Mouse (Mus musculus) lung, embryonic 14.5 days (tissue): ENCODE results near the gene Lss. TPM values are rescaled to one million over a fixed set of nuclear protein-coding genes. Genes with fewer than 3 reads are reported as not detected.

ENCODE experiments used
- ATAC-seq: fragments of 200-750 bp; cut with Nextera tagmentation; 2 replicates; pipeline ENCODE4 v1.8.0; 2017; ENCODE audit warnings: mild to moderate bottlenecking, moderate TSS enrichment, moderate library complexity; ENCODE audit not compliant: insufficient read depth
- DNase-seq: peaks from one replicate; pipeline ENCODE4 v3.0.0-alpha.2; 2015
- H3K27ac ChIP-seq: fragments of 300-500 bp; sonication (generic); 2 replicates; pipeline ENCODE4 v1.5.1; 2014; ENCODE audit warnings: low read depth, mild to moderate bottlenecking, moderate library complexity
- H3K27me3 ChIP-seq: fragments of 300-500 bp; sonication (generic); 2 replicates; pipeline ENCODE4 v1.6.1; 2014; ENCODE audit warnings: low read length, control low read depth; ENCODE audit not compliant: insufficient read depth
- H3K36me3 ChIP-seq: fragments of 300-500 bp; sonication (generic); 2 replicates; pipeline ENCODE4 v1.6.1; 2014; ENCODE audit warnings: control low read depth; ENCODE audit not compliant: insufficient read depth
- H3K4me1 ChIP-seq: fragments of 300-500 bp; sonication (generic); 2 replicates; pipeline ENCODE4 v1.6.1; 2014; ENCODE audit warnings: antibody characterized with exemption, control low read depth; ENCODE audit not compliant: insufficient read depth
- H3K4me2 ChIP-seq: fragments of 300-500 bp; sonication (generic); 2 replicates; pipeline ENCODE4 v1.6.1; 2014; ENCODE audit warnings: mild to moderate bottlenecking
- H3K4me3 ChIP-seq: fragments of 300-500 bp; sonication (generic); 2 replicates; pipeline ENCODE4 v1.5.1; 2014; ENCODE audit warnings: low read depth, low read length
- H3K9ac ChIP-seq: fragments of 300-500 bp; sonication (generic); 2 replicates; pipeline ENCODE4 v1.6.1; 2014
- H3K9me3 ChIP-seq: fragments of 300-500 bp; sonication (generic); 2 replicates; pipeline ENCODE4 v1.6.1; 2016; ENCODE audit warnings: low read depth, low read length, control low read depth
- CTCF ChIP-seq: IDR thresholded peaks from 2 replicates; pipeline ENCODE4 v1.5.1; 2016; ENCODE audit warnings: antibody characterized with exemption, low read depth
- WGBS: fragments of 180-500 bp; shearing (Covaris S2); extraction: QIAGEN DNeasy Blood & Tissue Kit; methylation state at CpG from one replicate; pipeline ENCODE4 v1.1.7; 2014; 5-methylcytosine and 5-hydroxymethylcytosine counted together
- polyA plus RNA-seq: library from polyadenylated mRNA; unstranded; fragments of >200 nt; fragmentation: Nextera tagmentation; extraction: Ambion mirVana; gene quantifications from 2 replicates; pipeline ENCODE4 v1.2.1, GENCODE M21; 2014

Gene Lss
- 21.5 and 28.4 TPM in 2 replicates for polyA plus RNA-seq

DNA sequence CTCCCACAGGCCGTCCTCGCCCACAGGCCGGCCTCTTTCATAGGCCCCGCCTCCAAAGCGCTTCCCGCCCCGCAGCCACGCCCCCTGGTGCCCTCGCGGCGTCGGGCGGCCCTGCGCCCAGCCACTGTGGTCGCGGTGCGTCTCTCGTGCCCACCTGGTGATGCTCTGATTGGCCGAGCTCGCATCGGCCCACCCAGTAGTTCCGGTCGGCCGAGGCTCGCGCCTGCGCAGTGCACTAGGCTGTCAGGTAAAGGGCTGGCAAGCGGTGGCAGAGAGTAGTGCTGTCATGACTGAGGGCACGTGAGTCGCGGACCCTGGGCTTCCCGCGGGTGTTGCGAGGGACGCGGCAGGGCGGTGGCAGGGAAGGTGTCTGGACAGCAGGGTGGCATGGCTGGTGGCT, at the start of gene Lss:
Lss (plus strand) TSS at position 214 of the 400 bp plus-strand sequence.
- Histone ChIP-seq H3K4me3 (peak within 1 kb of the TSS; percentile 70), H3K9ac (peak within 1 kb of the TSS; percentile 68), H3K9me3 (no peaks in the 10 kb centered on the region), H3K27ac (peak within 1 kb of the TSS; percentile 72), H3K4me2 (peak within 1 kb of the TSS; percentile 95), H3K27me3 (no peaks in the 10 kb centered on the region), H3K36me3 (peaks cover 25% of the 10 kb centered on the region), H3K4me1 (peaks cover 7% of the 10 kb centered on the region; the same call in 1 of the 2 replicates)
- DNase-seq (peak; percentile 97), ATAC-seq (peak; percentile 99)
- TF ChIP-seq CTCF: peak; percentile 22; the same call in 1 of the 2 replicates
- 0% methylated on average over 37 of the region's 37 CpGs for WGBS

DNA sequence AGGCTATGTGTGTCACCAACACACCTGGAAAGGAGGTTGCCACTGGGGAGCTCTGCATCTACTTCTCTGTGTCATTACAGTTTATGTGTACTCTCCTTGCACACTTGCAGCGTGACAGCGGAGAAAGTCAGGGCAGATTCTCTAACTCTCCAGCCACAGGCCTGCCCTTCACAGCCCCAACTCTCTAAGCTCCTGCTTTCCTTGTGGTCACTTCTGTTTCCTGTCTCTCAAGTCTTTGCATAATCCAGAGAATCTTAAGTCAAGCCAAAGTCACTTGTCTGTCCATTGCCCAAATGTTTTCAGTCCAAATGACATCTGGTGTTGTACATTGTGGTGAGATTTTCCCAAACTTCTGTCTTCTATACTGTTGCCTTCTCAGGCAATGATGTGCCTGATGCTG, 45.1 kb upstream of the Lss start:
- WGBS: 91% methylated on average over 2 of the region's 2 CpGs
- DNase-seq (no peak), ATAC-seq (no peak)
- Histone ChIP-seq H3K27me3 (no peaks in the 10 kb centered on the region), H3K4me2 (no peak overlapping the region), H3K36me3 (peaks cover 96% of the 10 kb centered on the region), H3K9ac (no peak overlapping the region), H3K9me3 (no peaks in the 10 kb centered on the region), H3K27ac (no peak overlapping the region), H3K4me1 (no peaks in the 10 kb centered on the region), H3K4me3 (no peak overlapping the region)
- no peak for TF ChIP-seq CTCF

DNA sequence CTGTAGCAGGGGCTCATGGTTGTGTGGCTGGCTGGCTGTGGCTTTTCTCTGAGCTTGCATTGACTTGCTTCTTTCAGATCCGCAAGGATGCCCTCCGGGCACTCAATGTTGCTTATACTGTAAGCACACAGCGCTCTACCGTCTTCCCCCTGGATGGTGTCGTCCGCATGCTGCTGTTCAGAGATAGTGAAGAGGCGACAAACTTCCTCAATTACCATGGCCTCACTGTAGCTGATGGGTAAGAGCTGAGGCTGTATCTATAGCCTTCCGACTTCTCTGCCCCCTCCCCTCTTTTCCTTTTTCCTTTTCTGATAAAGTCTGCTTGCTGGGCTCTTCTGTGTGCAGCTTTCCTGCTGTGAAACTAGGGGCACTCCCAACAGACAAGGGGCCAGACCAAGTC, 43.1 kb upstream of the Lss start:
- H3K4me3 ChIP-seq: no peak overlapping the region
- 92% methylated on average over 8 of the region's 8 CpGs for WGBS
- H3K36me3 ChIP-seq: peaks cover 93% of the 10 kb centered on the region

DNA sequence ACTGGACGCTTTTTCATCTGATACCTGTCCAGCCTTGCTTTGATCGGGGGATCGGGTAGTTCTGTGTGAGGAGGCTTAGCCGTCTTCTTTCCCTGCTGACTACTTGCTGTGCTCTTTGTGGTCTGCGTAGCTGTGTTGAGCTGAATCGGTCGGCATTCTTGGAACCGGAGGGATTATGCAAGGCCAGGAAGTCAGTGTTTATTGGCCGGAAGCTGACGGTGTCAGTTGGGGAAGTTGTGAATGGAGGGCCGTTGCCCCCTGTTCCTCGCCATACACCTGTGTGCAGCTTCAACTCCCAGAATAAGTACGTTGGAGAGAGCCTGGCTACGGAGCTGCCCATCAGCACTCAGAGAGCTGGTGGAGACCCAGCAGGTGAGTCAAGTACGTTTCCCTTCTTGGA, 42.2 kb upstream of the Lss start:
- Histone ChIP-seq H3K9ac (no peak overlapping the region), H3K36me3 (peaks cover 93% of the 10 kb centered on the region), H3K4me1 (no peaks in the 10 kb centered on the region), H3K27me3 (no peaks in the 10 kb centered on the region), H3K4me2 (no peak overlapping the region), H3K4me3 (no peak overlapping the region), H3K27ac (no peak overlapping the region), H3K9me3 (no peaks in the 10 kb centered on the region)
- TF ChIP-seq CTCF: no peak
- 87% methylated on average over 15 of the region's 15 CpGs for whole genome bisulfite sequencing
- DNase-seq: no peak
- ATAC-seq: no peak

More for the DNA sequence above, 43.1 kb upstream of the Lss start:
- Histone ChIP-seq H3K27ac (no peak overlapping the region), H3K4me1 (no peaks in the 10 kb centered on the region), H3K9ac (no peak overlapping the region), H3K9me3 (no peaks in the 10 kb centered on the region), H3K27me3 (no peaks in the 10 kb centered on the region), H3K4me2 (no peak overlapping the region)
- no peak for TF ChIP-seq CTCF
- ATAC-seq (no peak), DNase-seq (no peak)

DNA sequence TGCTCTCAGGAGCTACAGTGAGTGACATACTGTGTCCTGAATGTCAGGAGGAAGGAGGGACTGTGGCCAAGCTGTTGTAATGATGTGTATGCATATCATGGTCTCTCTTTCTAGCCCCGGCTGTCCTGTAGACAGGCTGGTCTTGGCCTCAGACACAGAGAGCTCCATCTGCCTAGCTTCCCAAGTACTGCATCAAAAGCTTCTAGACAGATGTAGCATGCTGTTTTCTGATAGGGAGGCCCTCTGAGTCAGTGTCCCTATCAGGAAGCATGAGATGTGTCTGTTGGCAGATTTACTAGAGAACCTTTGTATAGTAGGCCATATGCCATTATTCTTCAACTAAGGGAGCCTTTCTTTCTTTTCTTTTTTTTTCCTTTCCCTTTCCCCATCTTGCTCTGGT, 37.9 kb upstream of the Lss start:
- Histone ChIP-seq H3K9ac (no peak overlapping the region), H3K4me2 (no peak overlapping the region), H3K4me3 (no peak overlapping the region), H3K27ac (no peak overlapping the region), H3K27me3 (no peaks in the 10 kb centered on the region), H3K4me1 (no peaks in the 10 kb centered on the region), H3K36me3 (peaks cover 90% of the 10 kb centered on the region), H3K9me3 (no peaks in the 10 kb centered on the region)
- ATAC-seq (no peak), DNase-seq (no peak)
- no peak for TF ChIP-seq CTCF
- WGBS: 70% methylated on average over 1 of the region's 1 CpGs

DNA sequence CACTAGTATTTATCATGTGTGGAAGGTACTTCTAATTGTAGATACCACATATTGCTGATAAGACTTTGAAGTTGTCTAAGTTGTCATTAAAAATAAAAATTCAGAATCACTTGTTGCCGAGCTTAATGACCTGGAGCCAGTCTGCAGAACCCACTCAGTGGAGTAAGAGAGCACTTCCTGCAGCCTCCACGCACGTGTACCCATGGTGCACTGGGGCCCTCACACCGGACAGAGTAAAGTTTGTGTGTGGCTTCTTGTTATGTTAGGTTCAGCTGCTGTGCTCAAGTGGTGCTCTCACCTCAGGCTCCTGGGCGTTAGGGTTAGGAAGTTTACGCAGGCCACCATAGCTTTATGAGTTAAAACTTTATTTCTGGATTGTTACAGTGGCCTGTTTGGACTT, 35.9 kb upstream of the Lss start:
- no peak for TF ChIP-seq CTCF
- no peaks in the 10 kb centered on the region for H3K27me3 ChIP-seq
- no peak overlapping the region for H3K4me2 ChIP-seq
- no peaks in the 10 kb centered on the region for H3K4me1 ChIP-seq
- H3K27ac ChIP-seq: no peak overlapping the region
- WGBS: 86% methylated on average over 6 of the region's 6 CpGs
- H3K9ac ChIP-seq: no peak overlapping the region
- no peak overlapping the region for H3K4me3 ChIP-seq
- no peak for ATAC-seq
- DNase-seq: no peak
- H3K36me3 ChIP-seq: peaks cover 90% of the 10 kb centered on the region
- H3K9me3 ChIP-seq: no peaks in the 10 kb centered on the region

DNA sequence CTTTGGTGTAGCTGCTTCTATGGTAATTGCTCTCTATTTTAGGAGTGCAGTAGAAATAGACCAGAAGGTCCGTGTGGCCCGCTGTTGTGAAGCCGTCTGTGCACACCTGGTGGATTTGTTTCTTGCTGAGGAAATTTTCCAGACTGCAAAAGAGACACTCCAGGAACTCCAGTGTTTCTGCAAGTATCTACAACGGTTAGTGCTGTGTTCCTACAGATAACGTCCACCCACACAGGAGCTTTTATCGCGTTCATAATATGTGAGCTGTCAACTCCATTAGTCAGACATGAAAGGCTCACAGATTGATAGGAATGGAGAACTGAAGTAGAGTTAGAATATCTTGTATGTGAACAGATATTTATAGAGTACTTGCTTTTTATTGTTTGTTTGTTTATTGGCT, 35.0 kb upstream of the Lss start:
- WGBS: 88% methylated on average over 7 of the region's 7 CpGs
- Histone ChIP-seq H3K9me3 (no peaks in the 10 kb centered on the region), H3K27me3 (no peaks in the 10 kb centered on the region), H3K36me3 (peaks cover 88% of the 10 kb centered on the region), H3K4me3 (no peak overlapping the region), H3K9ac (no peak overlapping the region), H3K4me1 (no peaks in the 10 kb centered on the region), H3K27ac (no peak overlapping the region), H3K4me2 (no peak overlapping the region)
- no peak for TF ChIP-seq CTCF
- DNase-seq: no peak
- ATAC-seq: no peak

DNA sequence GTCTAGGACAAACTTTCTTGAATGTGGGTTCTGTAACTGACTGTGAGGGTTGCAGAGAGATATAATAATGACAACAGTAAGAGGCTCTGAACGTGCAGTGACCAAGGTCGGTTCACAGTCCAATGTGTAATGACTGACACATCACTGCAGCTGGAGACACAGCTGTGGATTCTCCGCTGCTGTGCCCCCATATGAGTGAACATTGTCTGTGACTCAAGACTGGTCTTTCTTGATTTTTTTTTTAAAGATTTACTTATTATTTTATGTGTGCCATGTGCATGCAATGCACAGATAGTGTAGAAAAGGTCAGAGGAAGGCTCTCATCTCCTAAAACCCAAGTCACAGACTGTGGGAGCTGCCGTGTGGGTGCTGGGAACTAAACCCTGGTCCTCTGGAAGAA, 33.9 kb upstream of the Lss start:
- 95% methylated on average over 4 of the region's 4 CpGs for WGBS
- no peak for TF ChIP-seq CTCF
- no peaks in the 10 kb centered on the region for H3K9me3 ChIP-seq

More for the DNA sequence above, 33.9 kb upstream of the Lss start:
- H3K9ac ChIP-seq: no peak overlapping the region
- peaks cover 87% of the 10 kb centered on the region for H3K36me3 ChIP-seq
- ATAC-seq (no peak), DNase-seq (no peak)
- H3K4me3 ChIP-seq: no peak overlapping the region
- H3K27me3 ChIP-seq: no peaks in the 10 kb centered on the region
- H3K4me1 ChIP-seq: no peaks in the 10 kb centered on the region
- H3K4me2 ChIP-seq: no peak overlapping the region
- no peak overlapping the region for H3K27ac ChIP-seq
